Mouse (Mus musculus) neural tube, postnatal 0 days (tissue): ENCODE results near the gene Tcl1b4. TPM values are rescaled to one million over a fixed set of nuclear protein-coding genes. Genes with fewer than 3 reads are reported as not detected.

ENCODE experiments used
- polyA plus RNA-seq: library from polyadenylated mRNA; unstranded; fragments of >200 nt; fragmentation: Nextera tagmentation; extraction: Ambion mirVana; gene quantifications from 2 replicates; pipeline ENCODE4 v1.2.1, GENCODE M21; 2015

The Tcl1b4 gene
- polyA plus RNA-seq, result not detected in 2 replicates

GRCm38 (mm10) chr12:105201657-105202056, at the start of gene Tcl1b4:
TSS of gene Tcl1b4 (plus strand) at chr12:105201957.

GRCm38 (mm10) chr12:105159390-105159789, 42.4 kb upstream of the Tcl1b4 start, which contains the start of gene Tcl1b1:
TSS of gene Tcl1b1 (plus strand) at chr12:105159690.

GRCm38 (mm10) chr12:105176044-105176443, 25.7 kb upstream of the Tcl1b4 start, which contains the start of gene Tcl1b5:
TSS of gene Tcl1b5 (plus strand) at chr12:105176344.

GRCm38 (mm10) chr12:105190743-105191142, 11.0 kb upstream of the Tcl1b4 start, which contains the start of gene Tcl1b3:
TSS of gene Tcl1b3 (plus strand) at chr12:105191043.

GRCm38 (mm10) chr12:105222601-105223319, 21.0 kb downstream of the Tcl1b4 start, which contains the start of gene Tcl1:
TSS of gene Tcl1 (minus strand) at chr12:105222793.

Other genes starting within 250 kb of the Tcl1b4 start
- gene Syne3, start 192.1 kb upstream of the Tcl1b4 start, polyA plus RNA-seq, result 1.2 and 1.4 TPM in 2 replicates
- gene Glrx5, start 169.3 kb upstream of the Tcl1b4 start, polyA plus RNA-seq, result 225 and 244 TPM in 2 replicates
- not detected in 2 replicates for gene Tcl1b2, start 55.9 kb upstream of the Tcl1b4 start, polyA plus RNA-seq
- gene Tcl1b1, start 42.3 kb upstream of the Tcl1b4 start, polyA plus RNA-seq, result not detected in 2 replicates
- not detected in 2 replicates for gene Tcl1b5, start 25.6 kb upstream of the Tcl1b4 start, polyA plus RNA-seq
- not detected in 2 replicates for gene Tcl1b3, start 10.9 kb upstream of the Tcl1b4 start, polyA plus RNA-seq
- not detected in 2 replicates for gene Tcl1, start 20.8 kb downstream of the Tcl1b4 start, polyA plus RNA-seq
- 22.3 and 29.5 TPM in 2 replicates for gene Tunar, start 131.9 kb downstream of the Tcl1b4 start, polyA plus RNA-seq